Comparison of ENCODE assay signal across 16 mouse cellular contexts in genomic region chr4:105708080-105708796, GRCm38 (mm10).
A peak's percentile ranks its signal among the peaks of the same experiment; 100 is the strongest.
DNase-seq lines count a peak whose midpoint lies in the region; ATAC-seq and TF ChIP-seq lines count a peak whose summit lies in the region.
"Had no signal": no experiment of that assay in that cellular context is flagged by ENCODE, and none has a peak within 500 bp of the region (broad histone marks: within the 10 kb centered on the region; RNA-seq: fewer than 3 reads in every experiment).

No protein-coding gene starts in this region.

- peak; percentile 67 for ATAC-seq in liver, postnatal 0 days
- no peak for ATAC-seq in liver, embryonic 11.5 days (replicated peaks; ENCODE audit: low FRiP score)
- ATAC-seq in limb, embryonic 12.5 days (ENCODE audit: insufficient number of reproducible peaks, insufficient read depth, low FRiP score, low TSS enrichment, low read depth), result no peak
- ATAC-seq: CD4-positive, CD25-positive, alpha-beta regulatory T cell, adult 4 months; hindbrain, embryonic 16.5 days; midbrain, embryonic 15.5 days had no signal

- 72% methylated on average over 13 of the region's 13 CpGs for WGBS in liver, postnatal 0 days (ENCODE audit: insufficient replicate concordance)
- whole genome bisulfite sequencing in liver, embryonic 11.5 days, result 80% methylated on average over 13 of the region's 13 CpGs
- 32% methylated on average over 13 of the region's 13 CpGs for WGBS in limb, embryonic 12.5 days

- DNase-seq in liver, postnatal 0 days, result peak; percentile 17
- DNase-seq in liver, embryonic 11.5 days (ENCODE audit: low spot score), result no peak
- DNase-seq in kidney, postnatal 10 days, result peak; percentile 65
- peak; percentile 54 to 88 for DNase-seq in lung, postnatal 4 days
- DNase-seq in adrenal gland, adult 2 months, result no peak
- DNase-seq in left cerebral cortex, postnatal 36 days (ENCODE audit: low spot score in 2 of 2), result no peak
- DNase-seq: cerebellum, postnatal 25 days; gastrocnemius, postnatal 10 days; layer of hippocampus, postnatal 36 days; right cerebral cortex, postnatal 25 days had no signal

- H3K4me3 ChIP-seq in liver, postnatal 0 days (ENCODE audit: low read depth, low read length), result no peak overlapping the region
- no peak overlapping the region for H3K4me3 ChIP-seq in liver, embryonic 11.5 days (ENCODE audit: low read depth, low read length)
- no peak overlapping the region for H3K4me3 ChIP-seq in limb, embryonic 12.5 days (replicated peaks)
- H3K4me3 ChIP-seq: embryonic facial prominence, embryonic 12.5 days; limb, embryonic 13.5 days; midbrain, embryonic 15.5 days had no signal

- peaks cover 2% of the 10 kb centered on the region; the same call in 1 of the 2 replicates for H3K9me3 ChIP-seq in liver, postnatal 0 days (ENCODE audit: low read length)
- H3K9me3 ChIP-seq in liver, embryonic 11.5 days (ENCODE audit: control insufficient read depth, low read length), result no peaks in the 10 kb centered on the region
- H3K9me3 ChIP-seq in limb, embryonic 12.5 days, result peaks cover 7% of the 10 kb centered on the region
- H3K9me3 ChIP-seq: midbrain, embryonic 15.5 days had no signal

- H3K27me3 ChIP-seq in liver, postnatal 0 days (ENCODE audit: insufficient read depth, low read length), result no peaks in the 10 kb centered on the region
- H3K27me3 ChIP-seq in liver, embryonic 11.5 days (replicated peaks; ENCODE audit: control insufficient read depth, insufficient read depth, low read length), result no peaks in the 10 kb centered on the region
- H3K27me3 ChIP-seq in limb, embryonic 12.5 days, result no peaks in the 10 kb centered on the region
- H3K27me3 ChIP-seq: embryonic facial prominence, embryonic 12.5 days; limb, embryonic 13.5 days; midbrain, embryonic 15.5 days had no signal

- no peaks in the 10 kb centered on the region for H3K4me1 ChIP-seq in liver, postnatal 0 days (ENCODE audit: insufficient read depth)
- H3K4me1 ChIP-seq in liver, embryonic 11.5 days (replicated peaks; ENCODE audit: control insufficient read depth, insufficient read depth, low read length), result no peaks in the 10 kb centered on the region
- peaks cover 15% of the 10 kb centered on the region for H3K4me1 ChIP-seq in limb, embryonic 12.5 days (replicated peaks)
- H3K4me1 ChIP-seq: embryonic facial prominence, embryonic 12.5 days; midbrain, embryonic 15.5 days had no signal

- no peaks in the 10 kb centered on the region for H3K36me3 ChIP-seq in liver, postnatal 0 days (replicated peaks; ENCODE audit: insufficient read depth, low read length)
- no peaks in the 10 kb centered on the region for H3K36me3 ChIP-seq in liver, embryonic 11.5 days (ENCODE audit: control insufficient read depth, insufficient read depth, low read length)
- H3K36me3 ChIP-seq in limb, embryonic 12.5 days, result no peaks in the 10 kb centered on the region
- H3K36me3 ChIP-seq: embryonic facial prominence, embryonic 12.5 days; limb, embryonic 13.5 days; midbrain, embryonic 15.5 days had no signal

- intact Hi-C loops in left cerebral cortex, postnatal 36 days (cut with DNase I), result no loop called here

- no peak for TF ChIP-seq CTCF in liver, postnatal 0 days (IDR thresholded peaks at IDR 0.05; ENCODE audit: low read depth)

- H3K9ac ChIP-seq in liver, postnatal 0 days (replicated peaks), result no peak overlapping the region
- H3K9ac ChIP-seq in liver, embryonic 11.5 days (ENCODE audit: low read depth, low read length), result no peak overlapping the region
- H3K9ac ChIP-seq in limb, embryonic 12.5 days (replicated peaks), result no peak overlapping the region
- H3K9ac ChIP-seq: embryonic facial prominence, embryonic 12.5 days; limb, embryonic 13.5 days; midbrain, embryonic 15.5 days had no signal

- H3K27ac ChIP-seq in liver, postnatal 0 days (ENCODE audit: low read depth), result no peak overlapping the region
- H3K27ac ChIP-seq in liver, embryonic 11.5 days (ENCODE audit: low read depth, low read length), result no peak overlapping the region
- H3K27ac ChIP-seq in limb, embryonic 12.5 days, result 0 out of 2 replicates have a peak overlapping the region, but pooled peaks have one; percentile 8
- H3K27ac ChIP-seq: embryonic facial prominence, embryonic 12.5 days; limb, embryonic 13.5 days; midbrain, embryonic 15.5 days had no signal

- no peak overlapping the region for H3K4me2 ChIP-seq in liver, postnatal 0 days (ENCODE audit: low read depth, low read length)
- no peak overlapping the region for H3K4me2 ChIP-seq in liver, embryonic 11.5 days
- no peak overlapping the region for H3K4me2 ChIP-seq in limb, embryonic 12.5 days
- H3K4me2 ChIP-seq: embryonic facial prominence, embryonic 12.5 days; limb, embryonic 13.5 days; midbrain, embryonic 15.5 days had no signal

- no peak for TF ChIP-seq EP300 in liver, postnatal 0 days (IDR thresholded peaks at IDR 0.05; ENCODE audit: low read depth)

Comparison
In these comparisons a context has a peak if more than half of its experiments do, and no peak if none do; other contexts are left out.
1. DNase-seq: peak in liver, postnatal 0 days (single experiment), kidney, postnatal 10 days (single experiment) and lung, postnatal 4 days (2 of 2); none in liver, embryonic 11.5 days (single experiment), adrenal gland, adult 2 months (single experiment) and left cerebral cortex, postnatal 36 days (0 of 2).